Mouse (Mus musculus) bone marrow, adult 2 months (tissue): Measurements from ENCODE around the gene Cspg4. TPM values are rescaled to one million over a fixed set of nuclear protein-coding genes. Genes with fewer than 3 reads are reported as not detected.

Source experiments
- H3K27ac ChIP-seq: fragments of 200-500 bp; 2 replicates; pipeline ENCODE4 v1.5.1; 2012; ENCODE audit warnings: low read depth, mild to moderate bottlenecking, control low read depth, inconsistent platforms, low read length; ENCODE audit not compliant: control insufficient read depth, poor library complexity, insufficient read depth
- H3K4me1 ChIP-seq: fragments of 200-500 bp; 2 replicates; pipeline ENCODE4 v1.6.1; 2011; ENCODE audit warnings: low read length; ENCODE audit not compliant: control insufficient read depth, insufficient read depth
- H3K4me3 ChIP-seq: fragments of 200-500 bp; replicated peaks from 2 replicates; pipeline ENCODE3; 2011; ENCODE audit warnings: mild to moderate bottlenecking, low read depth, low read length, control low read depth; ENCODE audit not compliant: control insufficient read depth
- CTCF ChIP-seq: fragments of 200-500 bp; IDR thresholded peaks from 2 replicates; pipeline ENCODE4 v1.5.1; 2011; ENCODE audit warnings: low read length, control low read depth; ENCODE audit not compliant: control insufficient read depth, insufficient read depth
- POLR2A ChIP-seq: fragments of 200-500 bp; IDR thresholded peaks from 2 replicates; pipeline ENCODE4 v1.6.1; 2011; ENCODE audit warnings: low read depth, mild to moderate bottlenecking, control low read depth, low read length, borderline replicate concordance; ENCODE audit not compliant: control insufficient read depth
- WGBS: fragments of 180-500 bp; shearing (Covaris S2); methylation state at CpG from one replicate; pipeline ENCODE4 v1.1.7; 2018; 5-methylcytosine and 5-hydroxymethylcytosine counted together
- polyA plus RNA-seq: library from polyadenylated mRNA; stranded (reverse); fragments of >200 nt; gene quantifications from 2 replicates; pipeline ENCODE4 v1.2.4, GENCODE M21; 2011; ENCODE audit warnings: low replicate concordance; ENCODE audit not compliant: missing spikeins, insufficient read depth, insufficient read length

Gene Cspg4
- polyA plus RNA-seq, 1 experiment, result 1.4 TPM

DNA sequence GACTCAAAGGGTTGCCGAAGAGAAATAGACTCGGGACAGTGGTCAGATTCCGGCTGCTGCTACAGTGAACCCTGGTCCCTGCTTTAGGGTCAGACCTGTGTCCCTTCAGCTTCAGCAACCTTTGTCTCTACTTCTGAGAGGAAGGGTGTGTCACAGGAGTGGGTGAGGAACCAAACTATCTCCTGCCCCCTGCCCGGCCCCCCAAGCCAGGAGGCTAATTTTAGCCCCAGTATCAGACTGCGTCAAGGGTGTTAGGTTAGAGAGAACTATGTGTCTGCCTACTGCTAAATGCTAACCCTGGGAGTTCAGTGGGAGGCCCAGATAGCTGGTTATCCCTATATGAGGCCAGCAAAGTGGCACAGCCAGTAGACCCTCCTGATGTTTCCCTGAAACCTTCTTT is 29.7 kb upstream of the Cspg4 start:
- H3K4me3 ChIP-seq, result no peak overlapping the region
- no peaks in the 10 kb centered on the region for H3K4me1 ChIP-seq
- 76% methylated on average over 5 of the region's 5 CpGs for WGBS
- no peak overlapping the region for H3K27ac ChIP-seq
- no peak for TF ChIP-seq POLR2A
- TF ChIP-seq CTCF, result no peak

- Histone ChIP-seq H3K4me1 (no peaks in the 10 kb centered on the region), H3K4me3 (no peak overlapping the region), H3K27ac (no peak overlapping the region)
- TF ChIP-seq POLR2A (no peak), CTCF (no peak)
- 74% methylated on average over 5 of the region's 5 CpGs for WGBS
Measured at GRCm38 (mm10) chr9:56840721-56841120, 24.1 kb upstream of the Cspg4 start.

GRCm38 (mm10) chr9:56841864-56842263 is 23.0 kb upstream of the Cspg4 start:
- Histone ChIP-seq H3K27ac (no peak overlapping the region), H3K4me3 (no peak overlapping the region), H3K4me1 (no peaks in the 10 kb centered on the region)
- TF ChIP-seq POLR2A (no peak), CTCF (no peak)

- 20% methylated on average over 3 of the region's 3 CpGs for WGBS
- Histone ChIP-seq H3K4me1 (no peaks in the 10 kb centered on the region), H3K27ac (no peak overlapping the region), H3K4me3 (no peak overlapping the region)
- TF ChIP-seq CTCF, result no peak
- TF ChIP-seq POLR2A, result no peak
Measured at GRCm38 (mm10) chr9:56842303-56842719, 22.5 kb upstream of the Cspg4 start.

DNA sequence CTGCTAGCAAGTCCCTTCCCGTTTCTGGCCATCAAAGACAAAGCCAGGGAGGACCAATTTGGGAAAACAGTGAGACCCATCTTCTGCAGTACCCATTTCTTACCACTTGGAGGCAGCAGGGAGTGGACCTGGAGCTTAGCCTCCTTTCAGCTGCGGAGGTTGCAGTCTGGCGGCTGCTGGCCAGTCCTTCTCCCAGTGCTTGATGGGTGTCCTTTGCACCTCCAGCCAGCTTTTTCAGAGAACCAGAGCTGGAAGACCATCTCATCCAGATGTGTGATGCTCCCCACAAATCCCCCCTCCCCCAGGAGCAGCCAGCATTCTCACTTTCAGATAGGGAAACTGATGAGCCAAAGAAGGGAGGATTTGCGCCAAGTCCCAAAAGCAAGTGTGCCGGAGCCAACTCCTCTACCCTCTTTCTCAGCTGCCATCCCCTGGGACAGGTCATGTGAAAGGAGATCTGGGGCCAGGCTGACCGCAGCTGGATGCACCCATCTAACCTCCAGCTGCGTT is 21.1 kb upstream of the Cspg4 start:
- TF ChIP-seq CTCF (peak; percentile 60), POLR2A (no peak)
- H3K4me1 ChIP-seq, result no peaks in the 10 kb centered on the region
- H3K27ac ChIP-seq, result no peak overlapping the region
- H3K4me3 ChIP-seq, result no peak overlapping the region
- WGBS, result 35% methylated on average over 7 of the region's 7 CpGs

- no peak for TF ChIP-seq POLR2A
- TF ChIP-seq CTCF, result no peak
- no peak overlapping the region for H3K27ac ChIP-seq
- no peak overlapping the region for H3K4me3 ChIP-seq
- WGBS, result 72% methylated on average over 8 of the region's 8 CpGs
- H3K4me1 ChIP-seq, result no peaks in the 10 kb centered on the region
Measured at GRCm38 (mm10) chr9:56844644-56845043, 20.2 kb upstream of the Cspg4 start.

DNA sequence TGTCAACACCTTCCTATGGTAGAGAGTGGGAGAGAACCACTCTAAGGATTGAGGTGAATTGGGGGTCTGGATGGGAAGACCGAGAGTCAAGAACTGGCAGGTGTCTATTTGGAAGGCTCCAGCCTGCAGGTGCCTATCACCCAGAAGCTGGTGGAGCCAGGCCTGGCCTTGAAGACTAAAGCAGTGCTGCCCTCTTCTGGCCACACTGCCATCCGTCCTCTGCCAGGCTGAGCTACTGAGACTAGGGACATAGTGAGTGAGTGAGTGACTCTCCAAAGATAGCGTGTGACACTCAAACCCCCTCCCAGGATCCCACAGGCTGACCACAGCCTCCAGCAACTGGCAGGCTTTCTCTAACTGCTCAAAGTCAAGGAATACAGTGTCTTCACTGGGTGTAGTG is 17.3 kb upstream of the Cspg4 start:
- Histone ChIP-seq H3K4me1 (no peaks in the 10 kb centered on the region; the same call in 1 of the 2 replicates), H3K4me3 (no peak overlapping the region), H3K27ac (no peak overlapping the region)
- 15% methylated on average over 3 of the region's 3 CpGs for WGBS
- TF ChIP-seq CTCF, result peak; percentile 76
- no peak for TF ChIP-seq POLR2A

DNA sequence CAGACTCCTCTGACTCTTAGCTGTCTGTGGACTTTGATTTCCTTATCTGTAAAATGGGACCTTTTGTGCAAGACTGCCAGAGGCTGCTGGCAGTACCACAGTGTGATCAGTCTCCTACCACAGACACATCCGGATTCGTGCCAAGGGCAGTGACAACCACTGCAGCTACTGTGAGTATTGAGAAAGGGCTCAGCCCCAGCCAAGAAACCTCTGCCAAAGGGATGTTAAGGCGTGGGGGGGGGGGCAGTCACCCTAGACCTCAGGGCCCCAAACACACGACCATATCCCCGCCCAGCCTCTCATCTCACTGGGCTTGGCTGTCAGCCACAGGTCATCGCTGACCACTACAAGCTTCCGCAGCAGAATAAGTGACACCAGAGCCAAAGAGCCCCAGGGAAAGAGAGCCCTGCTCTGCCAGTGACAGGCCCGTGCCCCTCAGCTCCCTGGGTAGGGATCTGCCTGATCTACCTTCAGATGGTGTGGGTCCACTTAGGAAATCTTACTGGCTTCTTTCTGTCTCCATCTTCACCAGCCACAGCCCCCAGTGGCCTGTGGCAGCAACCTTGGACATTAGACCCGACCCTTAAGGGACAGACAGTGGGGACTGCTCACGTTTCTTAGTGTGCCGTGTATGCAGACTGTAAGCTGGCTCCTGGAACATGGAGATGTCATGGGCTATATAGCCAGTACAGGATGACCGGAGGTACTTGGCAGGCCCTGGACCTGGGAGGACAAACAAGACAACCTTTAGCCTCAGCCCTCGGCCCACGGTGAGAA is 14.5 kb upstream of the Cspg4 start:
- WGBS, result 65% methylated on average over 14 of the region's 14 CpGs
- H3K4me1 ChIP-seq, result no peaks in the 10 kb centered on the region; the same call in 1 of the 2 replicates
- no peak overlapping the region for H3K27ac ChIP-seq
- H3K4me3 ChIP-seq, result no peak overlapping the region
- TF ChIP-seq POLR2A, result no peak
- no peak for TF ChIP-seq CTCF

GRCm38 (mm10) chr9:56850905-56851252 is 14.0 kb upstream of the Cspg4 start:
- H3K27ac ChIP-seq, result no peak overlapping the region
- H3K4me1 ChIP-seq, result no peaks in the 10 kb centered on the region; the same call in 1 of the 2 replicates
- TF ChIP-seq POLR2A (no peak), CTCF (no peak)
- WGBS, result 65% methylated on average over 4 of the region's 4 CpGs
- no peak overlapping the region for H3K4me3 ChIP-seq
